Mouse (Mus musculus) forebrain, embryonic 12.5 days (tissue): ENCODE measurements at regions not wholly inside any gene's neighbourhood (a gene's known extent, or its start where the extent isn't known, plus 50 kb on each side); places are given as distances from the start of the nearest gene placed in this dataset.

Source experiments
- ATAC-seq: fragments of 200-750 bp; cut with Nextera tagmentation; 2 replicates; pipeline ENCODE4 v1.8.0; 2017; ENCODE audit warnings: moderate TSS enrichment; ENCODE audit not compliant: low FRiP score
- H3K27ac ChIP-seq: fragments of 300-500 bp; sonication (generic); 2 replicates; pipeline ENCODE4 v1.5.1; 2016; ENCODE audit warnings: mild to moderate bottlenecking
- H3K27me3 ChIP-seq: fragments of 300-500 bp; sonication (generic); 2 replicates; pipeline ENCODE4 v1.6.1; 2016; ENCODE audit warnings: mild to moderate bottlenecking
- H3K36me3 ChIP-seq: fragments of 300-500 bp; sonication (generic); replicated peaks from 2 replicates; pipeline ENCODE4 v1.6.1; 2016; ENCODE audit warnings: mild to moderate bottlenecking
- H3K4me1 ChIP-seq: fragments of 300-500 bp; sonication (generic); 2 replicates; pipeline ENCODE4 v1.6.1; 2016
- H3K4me2 ChIP-seq: fragments of 300-500 bp; sonication (generic); 2 replicates; pipeline ENCODE4 v1.6.1; 2016; ENCODE audit warnings: mild to moderate bottlenecking, moderate library complexity
- H3K4me3 ChIP-seq: fragments of 300-500 bp; sonication (generic); replicated peaks from 2 replicates; pipeline ENCODE4 v1.5.1; 2016; ENCODE audit warnings: mild to moderate bottlenecking
- H3K9ac ChIP-seq: fragments of 300-500 bp; sonication (generic); 2 replicates; pipeline ENCODE4 v1.6.1; 2016; ENCODE audit warnings: mild to moderate bottlenecking
- H3K9me3 ChIP-seq: fragments of 300-500 bp; sonication (generic); 2 replicates; pipeline ENCODE4 v1.6.1; 2016
- WGBS: fragments of 180-500 bp; shearing (Covaris S2); methylation state at CpG from one replicate; pipeline ENCODE4 v1.1.7; 2016; 5-methylcytosine and 5-hydroxymethylcytosine counted together

GRCm38 (mm10) chr2:74959936-74960335 lies 134.3 kb downstream of the Mtx2 start:
- no peak overlapping the region for H3K27ac ChIP-seq
- H3K36me3 ChIP-seq, result no peaks in the 10 kb centered on the region
- H3K4me2 ChIP-seq, result no peak overlapping the region
- no peaks in the 10 kb centered on the region for H3K4me1 ChIP-seq
- no peak for ATAC-seq
- no peak overlapping the region for H3K9ac ChIP-seq
- no peaks in the 10 kb centered on the region for H3K9me3 ChIP-seq
- no peak overlapping the region for H3K4me3 ChIP-seq
- WGBS, result 79% methylated on average over 5 of the region's 5 CpGs
- 0 out of 2 replicates have a peak, but pooled peaks cover 6% of the 10 kb centered on the region for H3K27me3 ChIP-seq

DNA sequence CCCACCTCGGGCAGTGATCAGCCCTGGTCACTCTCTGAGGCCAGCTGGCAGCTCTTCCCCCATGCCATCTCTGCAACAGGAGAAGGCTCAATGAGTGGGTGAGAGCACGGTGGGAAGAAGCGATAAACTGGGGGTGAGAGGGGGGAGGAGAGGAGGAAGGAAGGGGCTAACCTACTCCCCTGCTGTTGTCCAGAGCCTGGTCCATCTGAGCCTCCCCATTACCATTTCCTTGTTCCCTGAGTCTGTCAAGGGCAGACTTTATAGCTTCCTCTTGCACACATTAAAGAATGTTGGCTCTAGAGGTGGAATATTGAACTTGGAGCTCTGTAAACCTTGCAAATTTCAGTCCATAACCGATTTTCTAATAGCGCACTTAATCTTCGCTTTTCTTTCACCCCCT lies 136.8 kb downstream of the Mtx2 start:
- Histone ChIP-seq H3K27me3 (peaks cover 12% of the 10 kb centered on the region; the same call in 1 of the 2 replicates), H3K27ac (no peak overlapping the region), H3K36me3 (no peaks in the 10 kb centered on the region), H3K9me3 (no peaks in the 10 kb centered on the region), H3K4me3 (no peak overlapping the region), H3K4me2 (no peak overlapping the region), H3K4me1 (peaks cover 6% of the 10 kb centered on the region; the same call in 1 of the 2 replicates), H3K9ac (no peak overlapping the region)
- no peak for ATAC-seq
- WGBS, result 88% methylated on average over 6 of the region's 6 CpGs

DNA sequence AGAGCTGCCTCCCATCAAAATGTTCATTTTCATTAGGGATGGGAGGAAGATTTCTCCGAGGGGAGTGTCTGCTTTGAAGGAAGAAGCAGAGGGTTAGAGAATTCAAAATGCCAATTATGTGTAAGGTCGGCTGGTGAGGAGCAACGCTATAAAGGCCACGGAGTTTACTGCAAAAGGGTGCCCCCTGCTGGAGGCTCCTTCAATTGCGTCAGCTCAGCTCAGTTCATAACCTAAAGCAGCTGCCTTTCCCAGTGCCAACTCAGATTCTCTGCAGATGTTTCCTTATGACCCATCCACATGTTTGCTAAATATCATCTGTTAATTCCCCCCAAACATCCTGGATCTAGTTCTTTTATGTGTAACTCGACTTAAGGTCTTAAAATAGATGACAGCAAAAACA lies 138.8 kb downstream of the Mtx2 start:
- no peak overlapping the region for H3K27ac ChIP-seq
- 0% methylated on average over 6 of the region's 6 CpGs for WGBS
- peaks cover 6% of the 10 kb centered on the region; the same call in 1 of the 2 replicates for H3K4me1 ChIP-seq
- no peaks in the 10 kb centered on the region for H3K36me3 ChIP-seq
- ATAC-seq, result peak; percentile 55; the same call in 1 of the 2 replicates
- H3K9me3 ChIP-seq, result no peaks in the 10 kb centered on the region
- H3K9ac ChIP-seq, result no peak overlapping the region
- no peak overlapping the region for H3K4me3 ChIP-seq
- H3K4me2 ChIP-seq, result no peak overlapping the region
- H3K27me3 ChIP-seq, result peaks cover 12% of the 10 kb centered on the region; the same call in 1 of the 2 replicates

- peak overlapping the region; percentile 39; the same call in 1 of the 2 replicates for H3K4me2 ChIP-seq
- H3K9me3 ChIP-seq, result no peaks in the 10 kb centered on the region
- no peaks in the 10 kb centered on the region for H3K36me3 ChIP-seq
- H3K27me3 ChIP-seq, result peaks cover 12% of the 10 kb centered on the region; the same call in 1 of the 2 replicates
- WGBS, result 47% methylated on average over 3 of the region's 3 CpGs
- H3K4me3 ChIP-seq, result no peak overlapping the region
- no peak overlapping the region for H3K27ac ChIP-seq
- no peak for ATAC-seq
- peaks cover 6% of the 10 kb centered on the region; the same call in 1 of the 2 replicates for H3K4me1 ChIP-seq
- no peak overlapping the region for H3K9ac ChIP-seq
These were observed 139.4 kb downstream of the Mtx2 start for GRCm38 (mm10) chr2:74964980-74965379.

DNA sequence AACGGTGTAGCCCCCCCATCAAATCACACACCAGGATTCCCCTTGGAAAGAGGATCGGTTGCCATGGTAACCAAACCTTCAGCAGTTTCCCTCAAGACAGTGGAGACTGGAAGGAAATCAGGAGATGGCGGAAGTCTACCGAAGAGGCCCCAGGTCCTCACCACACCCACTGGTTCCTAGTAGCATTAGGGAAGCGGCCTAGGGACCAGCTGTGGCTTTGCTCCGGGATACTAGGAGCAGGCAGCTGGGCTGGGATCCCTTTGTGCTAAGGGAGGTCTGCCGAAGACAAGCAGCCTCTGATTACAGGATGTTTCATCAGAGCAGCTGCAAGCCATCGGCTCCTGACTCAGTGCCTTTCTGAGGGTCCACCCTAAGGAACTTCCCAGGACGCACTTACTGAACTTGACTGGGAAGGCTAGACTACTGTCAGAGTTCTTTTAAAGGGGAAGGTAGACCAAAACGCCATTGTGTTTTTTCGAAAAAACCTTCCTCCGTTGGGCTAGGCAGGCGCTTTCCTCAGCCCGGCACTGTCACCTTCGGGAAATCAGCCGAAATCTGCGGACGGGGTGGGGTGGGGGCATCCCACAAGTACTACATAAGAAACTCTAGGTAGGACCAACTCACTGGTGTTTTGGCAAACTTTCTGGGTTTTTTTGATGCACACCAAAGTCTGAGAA lies 139.9 kb downstream of the Mtx2 start:
- H3K9me3 ChIP-seq, result no peaks in the 10 kb centered on the region
- peaks cover 12% of the 10 kb centered on the region; the same call in 1 of the 2 replicates for H3K27me3 ChIP-seq
- peak overlapping the region; percentile 39 for H3K4me2 ChIP-seq
- H3K9ac ChIP-seq, result no peak overlapping the region
- H3K4me3 ChIP-seq, result no peak overlapping the region
- peak; percentile 39; the same call in 1 of the 2 replicates for ATAC-seq
- H3K27ac ChIP-seq, result no peak overlapping the region
- WGBS, result 36% methylated on average over 18 of the region's 18 CpGs
- peaks cover 6% of the 10 kb centered on the region; the same call in 1 of the 2 replicates for H3K4me1 ChIP-seq
- no peaks in the 10 kb centered on the region for H3K36me3 ChIP-seq

GRCm38 (mm10) chr2:74970611-74971265 lies 145.1 kb downstream of the Mtx2 start:
- Histone ChIP-seq H3K4me2 (no peak overlapping the region), H3K9me3 (no peaks in the 10 kb centered on the region), H3K27ac (no peak overlapping the region), H3K4me3 (no peak overlapping the region), H3K27me3 (peaks cover 6% of the 10 kb centered on the region; the same call in 1 of the 2 replicates), H3K4me1 (0 out of 2 replicates have a peak, but pooled peaks cover 7% of the 10 kb centered on the region), H3K9ac (no peak overlapping the region), H3K36me3 (no peaks in the 10 kb centered on the region)
- WGBS, result 43% methylated on average over 14 of the region's 14 CpGs
- ATAC-seq, result no peak

DNA sequence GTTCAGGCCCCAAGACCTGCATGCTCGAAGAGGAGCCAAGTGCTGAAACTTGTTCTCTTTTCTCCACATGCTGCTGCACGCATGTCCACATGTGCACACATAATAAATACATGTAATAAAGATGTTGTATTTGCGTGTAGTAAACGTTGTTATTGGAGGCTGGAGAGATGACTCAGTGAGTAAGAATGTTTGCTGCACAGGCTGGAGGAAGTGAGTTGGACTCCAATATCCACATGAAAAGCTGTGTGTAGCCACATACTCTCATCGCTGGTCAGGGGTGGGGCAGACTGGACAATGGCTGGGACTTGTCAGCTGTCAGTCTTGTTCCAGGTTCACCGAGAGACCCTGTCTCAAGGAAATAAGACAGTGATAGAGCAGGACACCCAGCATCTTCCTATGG lies 147.8 kb downstream of the Mtx2 start:
- no peaks in the 10 kb centered on the region for H3K9me3 ChIP-seq
- H3K27ac ChIP-seq, result no peak overlapping the region
- no peak for ATAC-seq
- no peaks in the 10 kb centered on the region for H3K27me3 ChIP-seq
- H3K4me1 ChIP-seq, result 0 out of 2 replicates have a peak, but pooled peaks cover 7% of the 10 kb centered on the region
- no peak overlapping the region for H3K9ac ChIP-seq
- whole genome bisulfite sequencing, result 83% methylated on average over 6 of the region's 6 CpGs
- no peak overlapping the region for H3K4me2 ChIP-seq
- no peak overlapping the region for H3K4me3 ChIP-seq
- H3K36me3 ChIP-seq, result no peaks in the 10 kb centered on the region

DNA sequence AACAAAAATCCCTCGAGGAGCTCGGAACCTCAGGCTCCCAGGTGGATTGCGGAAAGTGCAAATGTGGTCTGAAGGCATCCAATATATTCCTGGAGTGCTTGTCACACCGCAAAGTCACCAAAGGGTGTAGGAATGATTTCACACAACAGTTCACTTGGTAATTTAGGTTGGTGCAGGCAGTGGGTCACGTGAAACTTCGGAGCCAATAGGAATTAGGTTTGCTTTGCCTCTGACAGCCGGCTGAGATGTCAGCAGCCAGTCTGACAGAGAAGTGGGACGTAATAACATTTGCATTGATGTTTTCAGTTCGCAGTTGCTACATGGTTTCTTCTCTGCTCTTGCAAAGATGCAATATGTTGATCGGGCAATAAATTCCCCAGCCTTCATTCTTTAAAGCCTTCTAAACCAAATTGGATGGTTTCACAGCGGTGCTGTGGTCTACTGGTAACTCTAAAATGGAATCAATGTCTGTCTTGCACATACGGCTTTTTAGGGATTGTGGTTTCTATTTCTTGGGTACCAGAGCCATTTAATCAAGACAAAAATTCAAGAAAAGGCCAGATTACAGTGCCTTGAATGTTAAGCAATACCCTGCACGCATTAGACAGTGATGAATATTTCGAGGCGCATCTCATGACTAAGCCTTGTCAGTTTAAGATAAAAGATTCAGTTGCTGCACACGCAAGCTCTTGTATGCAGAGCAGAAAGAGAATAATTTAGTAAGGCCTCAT lies 149.2 kb downstream of the Mtx2 start:
- Histone ChIP-seq H3K27me3 (no peaks in the 10 kb centered on the region), H3K36me3 (no peaks in the 10 kb centered on the region), H3K27ac (no peak overlapping the region), H3K4me2 (no peak overlapping the region), H3K9me3 (no peaks in the 10 kb centered on the region), H3K4me1 (0 out of 2 replicates have a peak, but pooled peaks cover 7% of the 10 kb centered on the region), H3K9ac (no peak overlapping the region), H3K4me3 (no peak overlapping the region)
- 68% methylated on average over 16 of the region's 16 CpGs for WGBS
- no peak for ATAC-seq

DNA sequence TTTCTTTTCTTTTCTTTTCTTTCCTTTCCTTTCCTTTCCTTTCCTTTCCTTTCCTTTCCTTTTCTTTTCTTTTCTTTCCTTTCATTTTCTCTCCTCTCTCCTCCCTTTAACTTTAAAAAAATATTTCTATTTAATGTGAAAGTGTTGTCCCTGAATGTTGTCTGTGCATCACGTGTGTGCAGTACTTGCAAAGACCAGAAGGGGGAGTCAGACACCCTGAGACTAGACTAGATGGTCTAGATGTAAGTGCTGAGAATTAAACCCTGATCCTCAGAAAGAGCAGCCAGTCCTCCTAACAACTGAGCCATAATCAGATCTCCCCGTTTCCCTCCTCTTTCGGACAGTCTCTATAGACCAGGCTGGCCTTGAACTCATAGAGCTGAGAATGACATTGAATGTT lies 151.7 kb downstream of the Mtx2 start:
- Histone ChIP-seq H3K4me3 (no peak overlapping the region), H3K9me3 (no peaks in the 10 kb centered on the region), H3K4me1 (no peaks in the 10 kb centered on the region), H3K36me3 (no peaks in the 10 kb centered on the region), H3K27me3 (no peaks in the 10 kb centered on the region), H3K27ac (no peak overlapping the region), H3K4me2 (no peak overlapping the region), H3K9ac (no peak overlapping the region)
- 96% methylated on average over 3 of the region's 3 CpGs for WGBS
- ATAC-seq, result no peak

DNA sequence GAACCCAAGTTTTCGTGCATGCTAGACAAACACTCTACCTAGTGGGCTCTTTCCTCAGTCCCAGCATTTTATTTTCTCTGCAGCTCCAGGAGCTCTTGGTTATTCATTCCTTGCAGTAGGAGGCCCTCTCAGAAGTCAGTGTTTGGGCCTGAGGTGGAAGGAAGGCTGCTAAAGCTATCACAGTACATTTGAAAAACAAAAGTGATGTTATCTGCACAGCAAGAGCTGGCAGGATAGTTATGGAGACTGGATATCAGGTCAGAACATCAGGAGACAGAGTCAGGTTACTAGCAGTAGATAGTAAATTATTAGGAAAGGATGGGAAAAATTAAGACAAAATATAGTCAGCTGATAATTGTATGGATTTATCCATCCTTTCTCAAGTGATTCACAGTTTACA lies 152.2 kb downstream of the Mtx2 start:
- Histone ChIP-seq H3K27me3 (no peaks in the 10 kb centered on the region), H3K36me3 (no peaks in the 10 kb centered on the region), H3K9ac (no peak overlapping the region), H3K4me1 (no peaks in the 10 kb centered on the region), H3K4me3 (no peak overlapping the region), H3K9me3 (no peaks in the 10 kb centered on the region), H3K4me2 (no peak overlapping the region), H3K27ac (no peak overlapping the region)
- WGBS, result 91% methylated on average over 1 of the region's 1 CpGs
- ATAC-seq, result no peak

- Histone ChIP-seq H3K9ac (no peak overlapping the region), H3K27me3 (no peaks in the 10 kb centered on the region), H3K4me1 (no peaks in the 10 kb centered on the region), H3K4me3 (no peak overlapping the region), H3K36me3 (no peaks in the 10 kb centered on the region), H3K4me2 (no peak overlapping the region), H3K9me3 (no peaks in the 10 kb centered on the region), H3K27ac (no peak overlapping the region)
- WGBS, result 83% methylated on average over 3 of the region's 3 CpGs
- ATAC-seq, result no peak
These were observed 156.3 kb downstream of the Mtx2 start for GRCm38 (mm10) chr2:74981856-74982255.

DNA sequence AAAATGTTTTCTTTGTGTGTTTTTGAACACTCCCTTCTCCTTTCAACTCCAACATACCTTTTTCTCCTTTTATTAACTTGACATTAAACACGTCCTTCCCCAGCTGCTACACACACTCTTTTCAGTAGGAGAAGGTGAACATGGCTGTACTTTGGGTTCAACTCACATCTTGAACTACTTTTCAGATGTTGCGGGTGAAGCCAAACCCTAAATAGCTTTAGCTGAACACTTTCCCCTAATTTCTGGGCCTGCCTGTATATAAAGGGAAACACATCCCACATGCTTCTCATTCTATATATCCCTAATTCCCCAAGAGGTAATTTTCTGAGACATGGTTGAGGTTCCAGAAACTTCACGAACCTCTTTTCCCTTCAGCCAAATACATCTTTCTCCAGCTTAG lies 168.2 kb downstream of the Mtx2 start:
- Histone ChIP-seq H3K9ac (no peak overlapping the region), H3K27ac (no peak overlapping the region), H3K9me3 (no peaks in the 10 kb centered on the region), H3K4me2 (no peak overlapping the region), H3K27me3 (no peaks in the 10 kb centered on the region), H3K4me1 (no peaks in the 10 kb centered on the region), H3K4me3 (no peak overlapping the region), H3K36me3 (no peaks in the 10 kb centered on the region)
- WGBS, result 84% methylated on average over 3 of the region's 3 CpGs
- no peak for ATAC-seq
